In genomic region chr8:98148292-98148691, GRCm38 (mm10) we compare ENCODE assay signal across 24 mouse cellular contexts.
DNase-seq lines count a peak whose midpoint lies in the region; ATAC-seq lines count a peak whose summit lies in the region.
"Had no signal": no experiment of that assay in that cellular context is flagged by ENCODE, and none has a peak within 500 bp of the region (broad histone marks: within the 10 kb centered on the region; RNA-seq: fewer than 3 reads in every experiment).

No protein-coding gene starts in this region.

- no peak for DNase-seq in forebrain, embryonic 11.5 days (ENCODE audit: low spot score)
- no peak for DNase-seq in forebrain, embryonic 14.5 days (ENCODE audit: low spot score)
- DNase-seq in midbrain, embryonic 11.5 days (ENCODE audit: low spot score, missing footprints): no peak
- DNase-seq in embryo, embryonic 9.5 days (ENCODE audit: extremely low spot score): peak; percentile 9
- DNase-seq in MN1 (ENCODE audit: low spot score): no peak
- DNase-seq in kidney, adult 8-10 months: no peak
- DNase-seq: adrenal gland, postnatal 10 days; B cell, adult 2 months; cerebellum, adult 11-12 months; cerebellum, adult 9-10 months; cerebellum, postnatal 25 days; forebrain, postnatal 0 days; gastrocnemius, adult 2 months; gastrocnemius, postnatal 25 days; heart, adult 11 months; heart, postnatal 36 days had no signal

- no peak overlapping the region for H3K27ac ChIP-seq in forebrain, embryonic 11.5 days (ENCODE audit: low read depth, low read length)
- no peak overlapping the region for H3K27ac ChIP-seq in forebrain, embryonic 14.5 days (ENCODE audit: low read depth, low read length)
- no peak overlapping the region for H3K27ac ChIP-seq in midbrain, embryonic 11.5 days (ENCODE audit: low read depth, low read length)
- no peak overlapping the region for H3K27ac ChIP-seq in midbrain, embryonic 16.5 days (ENCODE audit: low read length)
- H3K27ac ChIP-seq: embryonic facial prominence, embryonic 12.5 days; forebrain, embryonic 12.5 days; gastrocnemius, adult 2 months; heart, embryonic 13.5 days; hindbrain, embryonic 14.5 days had no signal

- no peaks in the 10 kb centered on the region for H3K4me1 ChIP-seq in forebrain, embryonic 11.5 days (replicated peaks; ENCODE audit: control insufficient read depth, insufficient read depth, low read length)
- no peaks in the 10 kb centered on the region for H3K4me1 ChIP-seq in forebrain, embryonic 14.5 days (ENCODE audit: control insufficient read depth, insufficient read depth, low read length)
- no peaks in the 10 kb centered on the region for H3K4me1 ChIP-seq in midbrain, embryonic 11.5 days (ENCODE audit: control insufficient read depth, insufficient read depth, low read length)
- H3K4me1 ChIP-seq in midbrain, embryonic 16.5 days (ENCODE audit: control insufficient read depth, insufficient read depth, low read length): no peaks in the 10 kb centered on the region; the same call in 1 of the 2 replicates
- H3K4me1 ChIP-seq: embryonic facial prominence, embryonic 12.5 days; heart, embryonic 13.5 days had no signal

- ATAC-seq in forebrain, embryonic 11.5 days (replicated peaks; ENCODE audit: low FRiP score): peak; percentile 60; the same call in 1 of the 2 replicates
- ATAC-seq in forebrain, embryonic 14.5 days: no peak
- ATAC-seq in midbrain, embryonic 11.5 days (ENCODE audit: low FRiP score): peak; percentile 77
- ATAC-seq in midbrain, embryonic 16.5 days: no peak
- ATAC-seq: CD4-positive, CD25-positive, alpha-beta regulatory T cell, adult 4 months; forebrain, postnatal 0 days; intestine, postnatal 0 days had no signal

- 63% methylated on average over 1 of the region's 1 CpGs for WGBS in forebrain, embryonic 11.5 days
- WGBS in forebrain, embryonic 14.5 days: 59% methylated on average over 1 of the region's 1 CpGs
- WGBS in midbrain, embryonic 11.5 days: 52% methylated on average over 1 of the region's 1 CpGs
- 38% methylated on average over 1 of the region's 1 CpGs for WGBS in midbrain, embryonic 16.5 days

- no peak overlapping the region for H3K4me3 ChIP-seq in forebrain, embryonic 11.5 days (ENCODE audit: low read depth, low read length)
- no peak overlapping the region for H3K4me3 ChIP-seq in forebrain, embryonic 14.5 days (ENCODE audit: low read depth, low read length)
- no peak overlapping the region for H3K4me3 ChIP-seq in midbrain, embryonic 11.5 days (ENCODE audit: low read depth, low read length)
- H3K4me3 ChIP-seq in midbrain, embryonic 16.5 days (ENCODE audit: low read depth, low read length): no peak overlapping the region
- H3K4me3 ChIP-seq: embryonic facial prominence, embryonic 12.5 days; forebrain, embryonic 12.5 days; gastrocnemius, adult 2 months; heart, embryonic 13.5 days had no signal

- H3K36me3 ChIP-seq in forebrain, embryonic 11.5 days (ENCODE audit: control insufficient read depth, insufficient read depth, low read length): no peaks in the 10 kb centered on the region
- H3K36me3 ChIP-seq in forebrain, embryonic 14.5 days (ENCODE audit: control insufficient read depth, insufficient read depth, low read length): no peaks in the 10 kb centered on the region
- H3K36me3 ChIP-seq in midbrain, embryonic 11.5 days (ENCODE audit: control insufficient read depth, insufficient read depth, low read length): no peaks in the 10 kb centered on the region
- H3K36me3 ChIP-seq in midbrain, embryonic 16.5 days (ENCODE audit: control insufficient read depth, insufficient read depth, low read length): no peaks in the 10 kb centered on the region
- H3K36me3 ChIP-seq: embryonic facial prominence, embryonic 12.5 days; forebrain, embryonic 12.5 days; G1E; heart, embryonic 13.5 days had no signal

- no peak overlapping the region for H3K9ac ChIP-seq in forebrain, embryonic 11.5 days (ENCODE audit: low read length)
- no peak overlapping the region for H3K9ac ChIP-seq in forebrain, embryonic 14.5 days (ENCODE audit: low read length)
- H3K9ac ChIP-seq in midbrain, embryonic 11.5 days (ENCODE audit: low read length): no peak overlapping the region
- no peak overlapping the region for H3K9ac ChIP-seq in midbrain, embryonic 16.5 days (ENCODE audit: low read depth, low read length)
- H3K9ac ChIP-seq: embryonic facial prominence, embryonic 12.5 days; forebrain, embryonic 12.5 days; forebrain, postnatal 0 days; heart, embryonic 13.5 days; hindbrain, embryonic 14.5 days had no signal

- H3K4me2 ChIP-seq in forebrain, embryonic 11.5 days (ENCODE audit: low read depth, low read length, severe bottlenecking): no peak overlapping the region
- H3K4me2 ChIP-seq in forebrain, embryonic 14.5 days (ENCODE audit: low read length): no peak overlapping the region
- no peak overlapping the region for H3K4me2 ChIP-seq in midbrain, embryonic 11.5 days
- H3K4me2 ChIP-seq in midbrain, embryonic 16.5 days (ENCODE audit: low read length): no peak overlapping the region
- H3K4me2 ChIP-seq: embryonic facial prominence, embryonic 12.5 days; forebrain, embryonic 12.5 days; heart, embryonic 13.5 days; hindbrain, embryonic 14.5 days had no signal

- H3K9me3 ChIP-seq in forebrain, embryonic 11.5 days (ENCODE audit: control insufficient read depth, low read length): no peaks in the 10 kb centered on the region
- no peaks in the 10 kb centered on the region for H3K9me3 ChIP-seq in forebrain, embryonic 14.5 days (replicated peaks; ENCODE audit: control insufficient read depth, low read length)
- H3K9me3 ChIP-seq in midbrain, embryonic 11.5 days (ENCODE audit: control insufficient read depth, low read length): no peaks in the 10 kb centered on the region
- no peaks in the 10 kb centered on the region for H3K9me3 ChIP-seq in midbrain, embryonic 16.5 days (replicated peaks; ENCODE audit: control insufficient read depth, low read length, poor library complexity, severe bottlenecking)
- H3K9me3 ChIP-seq: embryonic facial prominence, embryonic 12.5 days; forebrain, embryonic 12.5 days; G1E; heart, embryonic 13.5 days had no signal

- H3K27me3 ChIP-seq in forebrain, embryonic 11.5 days (ENCODE audit: control insufficient read depth, insufficient read depth, low read length): no peaks in the 10 kb centered on the region
- H3K27me3 ChIP-seq in forebrain, embryonic 14.5 days (replicated peaks; ENCODE audit: control insufficient read depth, insufficient read depth, low read length): no peaks in the 10 kb centered on the region
- H3K27me3 ChIP-seq in midbrain, embryonic 11.5 days (ENCODE audit: control insufficient read depth, insufficient read depth, low read length): no peaks in the 10 kb centered on the region
- no peaks in the 10 kb centered on the region for H3K27me3 ChIP-seq in midbrain, embryonic 16.5 days (ENCODE audit: control insufficient read depth, insufficient read depth, low read depth, low read length)
- H3K27me3 ChIP-seq: embryonic facial prominence, embryonic 12.5 days; forebrain, embryonic 12.5 days; heart, embryonic 13.5 days had no signal

Comparison
In these comparisons a context has a peak if more than half of its experiments do, and no peak if none do; other contexts are left out.
1. ATAC-seq: peak in forebrain, embryonic 11.5 days (single experiment) and midbrain, embryonic 11.5 days (single experiment); none in forebrain, embryonic 14.5 days (single experiment) and midbrain, embryonic 16.5 days (single experiment).